Mouse (Mus musculus): ENCODE data around the gene Nop9. TPM values are rescaled to one million over a fixed set of nuclear protein-coding genes. Genes with fewer than 3 reads are reported as not detected.

Gene Nop9
- polyA plus RNA-seq, 1 experiment from 2014 or later = 33.6 TPM

GRCm38 (mm10) chr14:55713729-55714122 lies 31.8 kb upstream of the Nop9 start, which contains the start of gene Tgm1:
Tgm1 (minus strand) TSS chr14:55713926.
- Histone ChIP-seq H3K9ac (ENCODE audit: low read depth, low read length) (peak within 1 kb of the TSS; percentile 65), H3K27ac (ENCODE audit: low read length) (no peak within 1 kb of the TSS), H3K9me3 (ENCODE audit: control insufficient read depth, low read length) (no peaks in the 10 kb centered on the region), H3K36me3 (ENCODE audit: control insufficient read depth, insufficient read depth, low read length) (0 out of 2 replicates have a peak, but pooled peaks cover 2% of the 10 kb centered on the region), H3K4me1 (ENCODE audit: control insufficient read depth, insufficient read depth, low read length) (peaks cover 21% of the 10 kb centered on the region), H3K4me2 (ENCODE audit: low read depth, low read length) (peak within 1 kb of the TSS; percentile 77), H3K27me3 (replicated peaks; ENCODE audit: control insufficient read depth, insufficient read depth, low read length) (no peaks in the 10 kb centered on the region), H3K4me3 (ENCODE audit: low read length) (peak within 1 kb of the TSS; percentile 40)
- WGBS = 14% methylated on average over 4 of the region's 4 CpGs
- peak; percentile 21 for ATAC-seq

GRCm38 (mm10) chr14:55714893-55715292 lies 30.6 kb upstream of the Nop9 start:
- Histone ChIP-seq H3K4me1 (ENCODE audit: control insufficient read depth, insufficient read depth, low read length) (peaks cover 21% of the 10 kb centered on the region), H3K9me3 (ENCODE audit: control insufficient read depth, low read length) (no peaks in the 10 kb centered on the region), H3K9ac (ENCODE audit: low read depth, low read length) (no peak overlapping the region), H3K36me3 (ENCODE audit: control insufficient read depth, insufficient read depth, low read length) (0 out of 2 replicates have a peak, but pooled peaks cover 2% of the 10 kb centered on the region), H3K4me3 (ENCODE audit: low read length) (no peak overlapping the region), H3K27ac (ENCODE audit: low read length) (no peak overlapping the region), H3K27me3 (replicated peaks; ENCODE audit: control insufficient read depth, insufficient read depth, low read length) (no peaks in the 10 kb centered on the region), H3K4me2 (ENCODE audit: low read depth, low read length) (no peak overlapping the region)
- no peak for ATAC-seq
- 22% methylated on average over 6 of the region's 6 CpGs for whole genome bisulfite sequencing

- H3K4me1 ChIP-seq (ENCODE audit: control insufficient read depth, insufficient read depth, low read length) = peaks cover 21% of the 10 kb centered on the region
- H3K27me3 ChIP-seq (replicated peaks; ENCODE audit: control insufficient read depth, insufficient read depth, low read length) = no peaks in the 10 kb centered on the region
- H3K4me2 ChIP-seq (ENCODE audit: low read depth, low read length) = no peak overlapping the region
- WGBS = 93% methylated on average over 6 of the region's 6 CpGs
- H3K9me3 ChIP-seq (ENCODE audit: control insufficient read depth, low read length) = no peaks in the 10 kb centered on the region
- H3K9ac ChIP-seq (ENCODE audit: low read depth, low read length) = no peak overlapping the region
- ATAC-seq = no peak
- H3K36me3 ChIP-seq (ENCODE audit: control insufficient read depth, insufficient read depth, low read length) = 0 out of 2 replicates have a peak, but pooled peaks cover 2% of the 10 kb centered on the region
- no peak overlapping the region for H3K27ac ChIP-seq (ENCODE audit: low read length)
- no peak overlapping the region for H3K4me3 ChIP-seq (ENCODE audit: low read length)
These were observed 29.2 kb upstream of the Nop9 start for GRCm38 (mm10) chr14:55716271-55716670.

- Histone ChIP-seq H3K27me3 (replicated peaks; ENCODE audit: control insufficient read depth, insufficient read depth, low read length) (no peaks in the 10 kb centered on the region), H3K27ac (ENCODE audit: low read length) (no peak overlapping the region), H3K4me1 (ENCODE audit: control insufficient read depth, insufficient read depth, low read length) (peaks cover 21% of the 10 kb centered on the region), H3K4me2 (ENCODE audit: low read depth, low read length) (no peak overlapping the region), H3K36me3 (ENCODE audit: control insufficient read depth, insufficient read depth, low read length) (0 out of 2 replicates have a peak, but pooled peaks cover 2% of the 10 kb centered on the region), H3K9ac (ENCODE audit: low read depth, low read length) (no peak overlapping the region), H3K9me3 (ENCODE audit: control insufficient read depth, low read length) (no peaks in the 10 kb centered on the region), H3K4me3 (ENCODE audit: low read length) (no peak overlapping the region)
- 78% methylated on average over 8 of the region's 8 CpGs for WGBS
- no peak for ATAC-seq
These were observed 28.6 kb upstream of the Nop9 start for GRCm38 (mm10) chr14:55716884-55717283.

- Histone ChIP-seq H3K27me3 (replicated peaks; ENCODE audit: control insufficient read depth, insufficient read depth, low read length) (no peaks in the 10 kb centered on the region), H3K36me3 (ENCODE audit: control insufficient read depth, insufficient read depth, low read length) (0 out of 2 replicates have a peak, but pooled peaks cover 2% of the 10 kb centered on the region), H3K27ac (ENCODE audit: low read length) (no peak overlapping the region), H3K4me1 (ENCODE audit: control insufficient read depth, insufficient read depth, low read length) (peaks cover 7% of the 10 kb centered on the region; the same call in 1 of the 2 replicates), H3K4me3 (ENCODE audit: low read length) (no peak overlapping the region), H3K4me2 (ENCODE audit: low read depth, low read length) (no peak overlapping the region), H3K9ac (ENCODE audit: low read depth, low read length) (0 out of 2 replicates have a peak overlapping the region, but pooled peaks have one; percentile 5), H3K9me3 (ENCODE audit: control insufficient read depth, low read length) (no peaks in the 10 kb centered on the region)
- ATAC-seq = no peak
- 87% methylated on average over 6 of the region's 6 CpGs for WGBS
These were observed 25.8 kb upstream of the Nop9 start for GRCm38 (mm10) chr14:55719737-55720136.

GRCm38 (mm10) chr14:55720666-55721065 lies 24.8 kb upstream of the Nop9 start:
- H3K4me3 ChIP-seq (ENCODE audit: low read length) = no peak overlapping the region
- no peak overlapping the region for H3K9ac ChIP-seq (ENCODE audit: low read depth, low read length)
- no peak for ATAC-seq
- 90% methylated on average over 12 of the region's 12 CpGs for WGBS
- H3K4me2 ChIP-seq (ENCODE audit: low read depth, low read length) = no peak overlapping the region
- no peaks in the 10 kb centered on the region for H3K9me3 ChIP-seq (ENCODE audit: control insufficient read depth, low read length)
- H3K27ac ChIP-seq (ENCODE audit: low read length) = no peak overlapping the region
- H3K4me1 ChIP-seq (ENCODE audit: control insufficient read depth, insufficient read depth, low read length) = peaks cover 3% of the 10 kb centered on the region; the same call in 1 of the 2 replicates
- H3K36me3 ChIP-seq (ENCODE audit: control insufficient read depth, insufficient read depth, low read length) = 0 out of 2 replicates have a peak, but pooled peaks cover 2% of the 10 kb centered on the region
- no peaks in the 10 kb centered on the region for H3K27me3 ChIP-seq (replicated peaks; ENCODE audit: control insufficient read depth, insufficient read depth, low read length)

- Histone ChIP-seq H3K4me2 (ENCODE audit: low read depth, low read length) (peak overlapping the region; percentile 64), H3K36me3 (ENCODE audit: control insufficient read depth, insufficient read depth, low read length) (0 out of 2 replicates have a peak, but pooled peaks cover 2% of the 10 kb centered on the region), H3K4me1 (ENCODE audit: control insufficient read depth, insufficient read depth, low read length) (peaks cover 3% of the 10 kb centered on the region; the same call in 1 of the 2 replicates), H3K9me3 (ENCODE audit: control insufficient read depth, low read length) (no peaks in the 10 kb centered on the region), H3K27me3 (replicated peaks; ENCODE audit: control insufficient read depth, insufficient read depth, low read length) (no peaks in the 10 kb centered on the region), H3K27ac (ENCODE audit: low read length) (peak overlapping the region; percentile 92; the same call in 1 of the 2 replicates), H3K9ac (ENCODE audit: low read depth, low read length) (peak overlapping the region; percentile 91; the same call in 1 of the 2 replicates), H3K4me3 (ENCODE audit: low read length) (peak overlapping the region; percentile 83)
- no peak for ATAC-seq
- WGBS = 70% methylated on average over 6 of the region's 6 CpGs
These were observed 24.4 kb upstream of the Nop9 start for GRCm38 (mm10) chr14:55721076-55721475.

- H3K9ac ChIP-seq (ENCODE audit: low read depth, low read length) = peak within 1 kb of the TSS; percentile 91
These were observed 23.6 kb upstream of the Nop9 start, which contains the start of gene Rabggta for GRCm38 (mm10) chr14:55721700-55722437. Rabggta (minus strand) TSS chr14:55722263.

GRCm38 (mm10) chr14:55722438-55722945 lies 23.0 kb upstream of the Nop9 start:
- 51% methylated on average over 8 of the region's 8 CpGs for whole genome bisulfite sequencing
- Histone ChIP-seq H3K4me3 (ENCODE audit: low read length) (peak overlapping the region; percentile 83), H3K27me3 (replicated peaks; ENCODE audit: control insufficient read depth, insufficient read depth, low read length) (no peaks in the 10 kb centered on the region), H3K4me2 (ENCODE audit: low read depth, low read length) (peak overlapping the region; percentile 64), H3K9me3 (ENCODE audit: control insufficient read depth, low read length) (no peaks in the 10 kb centered on the region), H3K9ac (ENCODE audit: low read depth, low read length) (peak overlapping the region; percentile 91), H3K4me1 (ENCODE audit: control insufficient read depth, insufficient read depth, low read length) (peaks cover 3% of the 10 kb centered on the region; the same call in 1 of the 2 replicates), H3K36me3 (ENCODE audit: control insufficient read depth, insufficient read depth, low read length) (0 out of 2 replicates have a peak, but pooled peaks cover 2% of the 10 kb centered on the region), H3K27ac (ENCODE audit: low read length) (no peak overlapping the region)
- ATAC-seq = no peak; the same call in 1 of the 2 replicates

More at GRCm38 (mm10) chr14:55721700-55722437, 23.6 kb upstream of the Nop9 start, which contains the start of gene Rabggta:
- under 1% methylated on average over 49 of the region's 50 CpGs for WGBS
- Histone ChIP-seq H3K27me3 (replicated peaks; ENCODE audit: control insufficient read depth, insufficient read depth, low read length) (no peaks in the 10 kb centered on the region), H3K36me3 (ENCODE audit: control insufficient read depth, insufficient read depth, low read length) (0 out of 2 replicates have a peak, but pooled peaks cover 2% of the 10 kb centered on the region), H3K9me3 (ENCODE audit: control insufficient read depth, low read length) (no peaks in the 10 kb centered on the region), H3K4me1 (ENCODE audit: control insufficient read depth, insufficient read depth, low read length) (peaks cover 3% of the 10 kb centered on the region; the same call in 1 of the 2 replicates), H3K4me3 (ENCODE audit: low read length) (peak within 1 kb of the TSS; percentile 83), H3K27ac (ENCODE audit: low read length) (peak within 1 kb of the TSS; percentile 92), H3K4me2 (ENCODE audit: low read depth, low read length) (peak within 1 kb of the TSS; percentile 64)
- ATAC-seq = peak; percentile 97

All from intestine, embryonic 16.5 days (tissue).